Comparison of ENCODE assay signal across 20 mouse cellular contexts in the genomic region with DNA sequence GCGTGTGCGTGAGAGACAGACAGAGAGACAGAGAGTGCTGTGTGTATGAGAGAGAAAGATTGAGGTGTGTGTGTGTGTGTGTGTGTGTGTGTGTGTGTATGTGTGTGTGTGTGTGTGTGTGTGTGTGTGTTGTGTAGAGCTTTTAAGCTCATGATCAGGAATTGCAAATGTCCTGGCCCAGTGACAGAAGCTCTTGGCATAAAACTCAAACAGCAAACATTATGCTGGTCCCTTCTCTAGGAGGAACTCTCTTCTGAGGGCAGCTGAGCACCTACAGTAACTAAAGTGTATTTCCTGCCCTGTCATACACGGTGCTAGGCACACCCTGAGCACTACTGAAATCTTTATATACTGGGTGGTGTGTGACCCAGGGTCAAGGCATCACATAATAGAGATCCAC. TPM values are rescaled to one million over a fixed set of nuclear protein-coding genes. Genes with fewer than 3 reads are reported as not detected.
DNase-seq lines count a peak whose midpoint lies in the region; ATAC-seq and TF ChIP-seq lines count a peak whose summit lies in the region.
"Had no signal": no experiment of that assay in that cellular context is flagged by ENCODE, and none has a peak within 500 bp of the region (broad histone marks: within the 10 kb centered on the region; RNA-seq: fewer than 3 reads in every experiment).

No protein-coding gene starts in this region.

- 76% methylated on average over 3 of the region's 3 CpGs for WGBS in hindbrain, postnatal 0 days
- WGBS in hindbrain, embryonic 10.5 days = 91% methylated on average over 3 of the region's 3 CpGs
- WGBS in kidney, adult 2 months = 78% methylated on average over 3 of the region's 3 CpGs

- 0 out of 2 replicates have a peak overlapping the region, but pooled peaks have one; percentile 17 for H3K9ac ChIP-seq in hindbrain, postnatal 0 days (replicated peaks; ENCODE audit: low read length)
- H3K9ac ChIP-seq: forebrain, postnatal 0 days; hindbrain, embryonic 15.5 days; kidney, embryonic 15.5 days; stomach, embryonic 15.5 days had no signal

- no peak for TF ChIP-seq POLR2A in kidney, adult 2 months (IDR thresholded peaks at IDR 0.05; ENCODE audit: low read depth, low read length)

- H3K27ac ChIP-seq in hindbrain, postnatal 0 days = no peak overlapping the region; the same call in 1 of the 2 replicates
- H3K27ac ChIP-seq in hindbrain, embryonic 10.5 days = no peak overlapping the region
- no peak overlapping the region for H3K27ac ChIP-seq in kidney, adult 2 months (ENCODE audit: insufficient read depth, low read depth, low read length)
- H3K27ac ChIP-seq: hindbrain, embryonic 15.5 days; kidney, embryonic 15.5 days; stomach, embryonic 15.5 days had no signal

- no peak overlapping the region for H3K4me3 ChIP-seq in hindbrain, postnatal 0 days (ENCODE audit: low read length)
- H3K4me3 ChIP-seq in hindbrain, embryonic 10.5 days = no peak overlapping the region
- peak overlapping the region; percentile 12 for H3K4me3 ChIP-seq in megakaryocyte, embryonic 14.5 days (replicated peaks)
- H3K4me3 ChIP-seq in kidney, adult 2 months (ENCODE audit: insufficient read depth, low read depth, low read length) = no peak overlapping the region
- H3K4me3 ChIP-seq: hindbrain, embryonic 15.5 days; kidney, embryonic 15.5 days; stomach, embryonic 15.5 days had no signal

- no peak overlapping the region for H3K4me2 ChIP-seq in hindbrain, postnatal 0 days (ENCODE audit: low read depth, low read length)
- H3K4me2 ChIP-seq: hindbrain, embryonic 15.5 days; kidney, embryonic 15.5 days; stomach, embryonic 15.5 days had no signal

- ATAC-seq in hindbrain, postnatal 0 days = no peak
- ATAC-seq in megakaryocyte, adult 5-6 weeks (ENCODE audit: poor library complexity, severe bottlenecking) = no peak
- ATAC-seq: activated CD4-positive, CD25-positive, alpha-beta regulatory T cell, adult 4 months; CD4-positive, CD25-positive, alpha-beta regulatory T cell, adult 4 months; forebrain, postnatal 0 days; intestine, embryonic 16.5 days had no signal

- no peaks in the 10 kb centered on the region for H3K27me3 ChIP-seq in hindbrain, postnatal 0 days (ENCODE audit: insufficient read depth, low read length)
- no peaks in the 10 kb centered on the region for H3K27me3 ChIP-seq in hindbrain, embryonic 10.5 days (ENCODE audit: insufficient read depth, poor library complexity, severe bottlenecking)
- peaks cover 35% of the 10 kb centered on the region for H3K27me3 ChIP-seq in megakaryocyte, embryonic 14.5 days (replicated peaks)
- no peaks in the 10 kb centered on the region for H3K27me3 ChIP-seq in kidney, adult 2 months (replicated peaks; ENCODE audit: control insufficient read depth, insufficient read depth, low read length)
- H3K27me3 ChIP-seq: hindbrain, embryonic 15.5 days; kidney, embryonic 15.5 days; stomach, embryonic 15.5 days had no signal

- H3K36me3 ChIP-seq in hindbrain, postnatal 0 days (ENCODE audit: insufficient read depth, low read length) = no peaks in the 10 kb centered on the region; the same call in 1 of the 2 replicates
- peaks cover 6% of the 10 kb centered on the region; the same call in 1 of the 2 replicates for H3K36me3 ChIP-seq in hindbrain, embryonic 10.5 days
- no peaks in the 10 kb centered on the region for H3K36me3 ChIP-seq in megakaryocyte, embryonic 14.5 days (replicated peaks; ENCODE audit: low read length)
- H3K36me3 ChIP-seq in kidney, adult 2 months (ENCODE audit: control insufficient read depth, insufficient read depth, low read length) = no peaks in the 10 kb centered on the region
- H3K36me3 ChIP-seq: hindbrain, embryonic 15.5 days had no signal

- H3K9me3 ChIP-seq in hindbrain, postnatal 0 days (ENCODE audit: low read length) = no peaks in the 10 kb centered on the region
- no peaks in the 10 kb centered on the region for H3K9me3 ChIP-seq in hindbrain, embryonic 10.5 days
- H3K9me3 ChIP-seq in megakaryocyte, embryonic 14.5 days = no peaks in the 10 kb centered on the region
- H3K9me3 ChIP-seq: hindbrain, embryonic 15.5 days; kidney, embryonic 15.5 days; stomach, embryonic 15.5 days had no signal

- H3K4me1 ChIP-seq in hindbrain, postnatal 0 days (ENCODE audit: insufficient read depth, low read length) = peaks cover 31% of the 10 kb centered on the region
- H3K4me1 ChIP-seq in hindbrain, embryonic 10.5 days (replicated peaks) = peaks cover 35% of the 10 kb centered on the region
- H3K4me1 ChIP-seq in megakaryocyte, embryonic 14.5 days = peaks cover 48% of the 10 kb centered on the region
- 0 out of 2 replicates have a peak, but pooled peaks cover 2% of the 10 kb centered on the region for H3K4me1 ChIP-seq in kidney, adult 2 months (ENCODE audit: control insufficient read depth, insufficient read depth, low read length)

- peak; percentile 55 for DNase-seq in cerebellum, adult 11-12 months
- DNase-seq in cerebellum, postnatal 10 days = no peak
- DNase-seq in hindbrain, postnatal 0 days (ENCODE audit: low spot score) = no peak
- no peak for DNase-seq in hindbrain, embryonic 10.5 days (ENCODE audit: low spot score)
- DNase-seq in lung, postnatal 14 days = peak; percentile 25
- no peak for DNase-seq in kidney, adult 2 months
- DNase-seq: adrenal gland, postnatal 25 days; forebrain, postnatal 0 days; heart, adult 11 months; heart, postnatal 36 days; right cerebral cortex, postnatal 25 days; thymus, adult 2 months had no signal

- no peak for TF ChIP-seq CTCF in hindbrain, postnatal 0 days (IDR thresholded peaks at IDR 0.05; ENCODE audit: low read depth)
- TF ChIP-seq CTCF in kidney, adult 2 months (conservative IDR thresholded peaks at IDR 0.05; ENCODE audit: insufficient read depth, insufficient read length, low read depth, low read length) = no peak

RNA-seq across cellular contexts. Expression of a gene that starts 6.9 kb away (rescaled TPM):
- total RNA-seq in hindbrain, postnatal 0 days (2014; rRNA removed) = 42.2 and 65.0 TPM in 2 replicates
- polyA plus RNA-seq in hindbrain, postnatal 0 days (2015; fragmentation: Nextera tagmentation; extraction: Ambion mirVana) = 45.2 and 48.6 TPM in 2 replicates
- 29.6 and 35.2 TPM in 2 replicates for polyA plus RNA-seq in hindbrain, embryonic 10.5 days (2016; fragmentation: Nextera tagmentation; extraction: Ambion mirVana)
- 34.2 TPM in 1 of 2 replicates, not detected in the other for polyA plus RNA-seq in megakaryocyte, embryonic 14.5 days (2012; ENCODE audit: insufficient read depth, low replicate concordance)
- total RNA-seq in megakaryocyte, adult 5-6 weeks (2015) = 11.7 and 13.7 TPM in 2 replicates
- 27.1 and 28.1 TPM in 2 replicates for total RNA-seq in megakaryocyte, adult 5-6 weeks (2017)
- polyA plus RNA-seq in kidney, adult 2 months (2012; rRNA removed) = 17.7 and 18.7 TPM in 2 replicates

Comparison
In these comparisons a context has a peak if more than half of its experiments do, and no peak if none do; other contexts are left out.
1. DNase-seq: peak in cerebellum, adult 11-12 months (single experiment) and lung, postnatal 14 days (single experiment); none in cerebellum, postnatal 10 days (0 of 2), hindbrain, postnatal 0 days (single experiment), hindbrain, embryonic 10.5 days (single experiment) and kidney, adult 2 months (single experiment).